Mouse (Mus musculus): ENCODE measurements around the gene Gm10447.

Gm10447 gene

GRCm38 (mm10) chr11:53478383-53479170, 21.7 kb upstream of the Gm10447 start:
- no peak for DNase-seq (ENCODE audit: low read depth, low spot score)

- DNase-seq (ENCODE audit: low read depth, low spot score): no peak
Measured at GRCm38 (mm10) chr11:53477833-53478232, 20.9 kb upstream of the Gm10447 start.

- DNase-seq (ENCODE audit: low read depth, low spot score): no peak
Measured at GRCm38 (mm10) chr11:53475620-53476019, 18.7 kb upstream of the Gm10447 start.

GRCm38 (mm10) chr11:53472709-53473108, 15.8 kb upstream of the Gm10447 start:
- no peak for DNase-seq (ENCODE audit: low read depth, low spot score)

GRCm38 (mm10) chr11:53469968-53470695, 13.2 kb upstream of the Gm10447 start, which contains the start of gene Gm9837:
TSS of gene Gm9837 (minus strand) at chr11:53470479.
- DNase-seq (ENCODE audit: low read depth, low spot score): peak; percentile 82

- DNase-seq (ENCODE audit: low read depth, low spot score): no peak
Measured at GRCm38 (mm10) chr11:53469294-53469967, 12.5 kb upstream of the Gm10447 start.

- peak; percentile 63 for DNase-seq (ENCODE audit: low read depth, low spot score)
Measured at GRCm38 (mm10) chr11:53466231-53466971, 9.5 kb upstream of the Gm10447 start.

GRCm38 (mm10) chr11:53463551-53464424, 6.9 kb upstream of the Gm10447 start:
- no peak for DNase-seq (ENCODE audit: low read depth, low spot score)

GRCm38 (mm10) chr11:53461727-53462126, 4.8 kb upstream of the Gm10447 start:
- no peak for DNase-seq (ENCODE audit: low read depth, low spot score)

- DNase-seq (ENCODE audit: low read depth, low spot score): no peak
Measured at GRCm38 (mm10) chr11:53460192-53460591, 3.3 kb upstream of the Gm10447 start.

- no peak for DNase-seq (ENCODE audit: low read depth, low spot score)
Measured at GRCm38 (mm10) chr11:53458996-53459395, 2.1 kb upstream of the Gm10447 start.

GRCm38 (mm10) chr11:53457372-53457954, 553 bp upstream of the Gm10447 start:
- DNase-seq (ENCODE audit: low read depth, low spot score): no peak

- DNase-seq (ENCODE audit: low read depth, low spot score): no peak
Measured at GRCm38 (mm10) chr11:53453031-53453430, 3.9 kb downstream of the Gm10447 start.

GRCm38 (mm10) chr11:53452396-53452795, 4.5 kb downstream of the Gm10447 start:
- no peak for DNase-seq (ENCODE audit: low read depth, low spot score)

- DNase-seq (ENCODE audit: low read depth, low spot score): no peak
Measured at GRCm38 (mm10) chr11:53451361-53451760, 5.5 kb downstream of the Gm10447 start.

GRCm38 (mm10) chr11:53450070-53450705, 6.7 kb downstream of the Gm10447 start:
- DNase-seq (ENCODE audit: low read depth, low spot score): no peak

GRCm38 (mm10) chr11:53448529-53448928, 8.4 kb downstream of the Gm10447 start:
- no peak for DNase-seq (ENCODE audit: low read depth, low spot score)

- no peak for DNase-seq (ENCODE audit: low read depth, low spot score)
Measured at GRCm38 (mm10) chr11:53447996-53448395, 8.9 kb downstream of the Gm10447 start.

- DNase-seq (ENCODE audit: low read depth, low spot score): no peak
Measured at GRCm38 (mm10) chr11:53446183-53446582, 10.7 kb downstream of the Gm10447 start.

- DNase-seq (ENCODE audit: low read depth, low spot score): no peak
Measured at GRCm38 (mm10) chr11:53445562-53445961, 11.3 kb downstream of the Gm10447 start.
